Mouse (Mus musculus): ENCODE measurements around the gene Lrrc10b. TPM values are rescaled to one million over a fixed set of nuclear protein-coding genes. Genes with fewer than 3 reads are reported as not detected.
A peak's percentile ranks its signal among the peaks of the same experiment; 100 is the strongest.

The Lrrc10b gene
- polyA plus RNA-seq, 1 experiment from 2014 or later, result 0.19 TPM

- Histone ChIP-seq H3K9ac (ENCODE audit: low read depth, low read length) (no peak overlapping the region), H3K4me1 (ENCODE audit: control insufficient read depth, insufficient read depth, low read length) (peaks cover 4% of the 10 kb centered on the region; the same call in 1 of the 2 replicates), H3K4me3 (ENCODE audit: low read depth, low read length) (no peak overlapping the region), H3K27ac (ENCODE audit: low read depth, low read length) (no peak overlapping the region), H3K36me3 (ENCODE audit: control insufficient read depth, insufficient read depth, low read length) (no peaks in the 10 kb centered on the region), H3K9me3 (replicated peaks; ENCODE audit: control insufficient read depth, low read length) (no peaks in the 10 kb centered on the region), H3K4me2 (no peak overlapping the region), H3K27me3 (ENCODE audit: control insufficient read depth, insufficient read depth, low read length) (peaks cover 58% of the 10 kb centered on the region)
- ATAC-seq (replicated peaks; ENCODE audit: insufficient number of reproducible peaks, low FRiP score, low TSS enrichment), result no peak
- WGBS (ENCODE audit: insufficient replicate concordance), result 52% methylated on average over 4 of the region's 4 CpGs
Measured at GRCm38 (mm10) chr19:10479541-10479940, 22.3 kb upstream of the Lrrc10b start.

- no peak for ATAC-seq (replicated peaks; ENCODE audit: insufficient number of reproducible peaks, low FRiP score, low TSS enrichment)
- no peak overlapping the region for H3K4me3 ChIP-seq (ENCODE audit: low read depth, low read length)
- no peaks in the 10 kb centered on the region for H3K9me3 ChIP-seq (replicated peaks; ENCODE audit: control insufficient read depth, low read length)
- no peak overlapping the region for H3K27ac ChIP-seq (ENCODE audit: low read depth, low read length)
- H3K4me2 ChIP-seq, result no peak overlapping the region
- peaks cover 60% of the 10 kb centered on the region for H3K27me3 ChIP-seq (ENCODE audit: control insufficient read depth, insufficient read depth, low read length)
- 24% methylated on average over 6 of the region's 6 CpGs for WGBS (ENCODE audit: insufficient replicate concordance)
- no peak overlapping the region for H3K9ac ChIP-seq (ENCODE audit: low read depth, low read length)
- no peaks in the 10 kb centered on the region for H3K4me1 ChIP-seq (ENCODE audit: control insufficient read depth, insufficient read depth, low read length)
- no peaks in the 10 kb centered on the region for H3K36me3 ChIP-seq (ENCODE audit: control insufficient read depth, insufficient read depth, low read length)
Measured at GRCm38 (mm10) chr19:10473779-10474178, 16.5 kb upstream of the Lrrc10b start.

- Histone ChIP-seq H3K36me3 (ENCODE audit: control insufficient read depth, insufficient read depth, low read length) (no peaks in the 10 kb centered on the region), H3K27me3 (ENCODE audit: control insufficient read depth, insufficient read depth, low read length) (peaks cover 52% of the 10 kb centered on the region)
Measured at GRCm38 (mm10) chr19:10472958-10473357, 15.7 kb upstream of the Lrrc10b start.

GRCm38 (mm10) chr19:10469171-10469658 is 11.9 kb upstream of the Lrrc10b start:
- ATAC-seq (replicated peaks; ENCODE audit: insufficient number of reproducible peaks, low FRiP score, low TSS enrichment), result no peak
- 30% methylated on average over 8 of the region's 8 CpGs for WGBS (ENCODE audit: insufficient replicate concordance)
- no peaks in the 10 kb centered on the region for H3K4me1 ChIP-seq (ENCODE audit: control insufficient read depth, insufficient read depth, low read length)

More at GRCm38 (mm10) chr19:10472958-10473357, 15.7 kb upstream of the Lrrc10b start:
- Histone ChIP-seq H3K27ac (ENCODE audit: low read depth, low read length) (no peak overlapping the region), H3K4me1 (ENCODE audit: control insufficient read depth, insufficient read depth, low read length) (no peaks in the 10 kb centered on the region), H3K9ac (ENCODE audit: low read depth, low read length) (no peak overlapping the region), H3K9me3 (replicated peaks; ENCODE audit: control insufficient read depth, low read length) (no peaks in the 10 kb centered on the region), H3K4me3 (ENCODE audit: low read depth, low read length) (no peak overlapping the region), H3K4me2 (no peak overlapping the region)
- 61% methylated on average over 3 of the region's 3 CpGs for WGBS (ENCODE audit: insufficient replicate concordance)
- ATAC-seq (replicated peaks; ENCODE audit: insufficient number of reproducible peaks, low FRiP score, low TSS enrichment), result no peak

GRCm38 (mm10) chr19:10464427-10464826 is 7.2 kb upstream of the Lrrc10b start:
- Histone ChIP-seq H3K9ac (ENCODE audit: low read depth, low read length) (no peak overlapping the region), H3K9me3 (replicated peaks; ENCODE audit: control insufficient read depth, low read length) (no peaks in the 10 kb centered on the region), H3K4me2 (no peak overlapping the region), H3K27ac (ENCODE audit: low read depth, low read length) (no peak overlapping the region), H3K36me3 (ENCODE audit: control insufficient read depth, insufficient read depth, low read length) (no peaks in the 10 kb centered on the region), H3K27me3 (ENCODE audit: control insufficient read depth, insufficient read depth, low read length) (peaks cover 67% of the 10 kb centered on the region), H3K4me1 (ENCODE audit: control insufficient read depth, insufficient read depth, low read length) (no peaks in the 10 kb centered on the region), H3K4me3 (ENCODE audit: low read depth, low read length) (no peak overlapping the region)
- 24% methylated on average over 4 of the region's 4 CpGs for WGBS (ENCODE audit: insufficient replicate concordance)
- no peak for ATAC-seq (replicated peaks; ENCODE audit: insufficient number of reproducible peaks, low FRiP score, low TSS enrichment)

More at GRCm38 (mm10) chr19:10469171-10469658, 11.9 kb upstream of the Lrrc10b start:
- H3K27me3 ChIP-seq (ENCODE audit: control insufficient read depth, insufficient read depth, low read length), result peaks cover 38% of the 10 kb centered on the region
- no peak overlapping the region for H3K4me3 ChIP-seq (ENCODE audit: low read depth, low read length)
- no peak overlapping the region for H3K4me2 ChIP-seq
- H3K9ac ChIP-seq (ENCODE audit: low read depth, low read length), result no peak overlapping the region
- H3K9me3 ChIP-seq (replicated peaks; ENCODE audit: control insufficient read depth, low read length), result no peaks in the 10 kb centered on the region
- no peaks in the 10 kb centered on the region for H3K36me3 ChIP-seq (ENCODE audit: control insufficient read depth, insufficient read depth, low read length)
- no peak overlapping the region for H3K27ac ChIP-seq (ENCODE audit: low read depth, low read length)

- Histone ChIP-seq H3K9me3 (replicated peaks; ENCODE audit: control insufficient read depth, low read length) (no peaks in the 10 kb centered on the region), H3K4me2 (no peak overlapping the region), H3K4me1 (ENCODE audit: control insufficient read depth, insufficient read depth, low read length) (peaks cover 4% of the 10 kb centered on the region), H3K36me3 (ENCODE audit: control insufficient read depth, insufficient read depth, low read length) (no peaks in the 10 kb centered on the region), H3K9ac (ENCODE audit: low read depth, low read length) (no peak overlapping the region), H3K4me3 (ENCODE audit: low read depth, low read length) (no peak overlapping the region), H3K27ac (ENCODE audit: low read depth, low read length) (no peak overlapping the region), H3K27me3 (ENCODE audit: control insufficient read depth, insufficient read depth, low read length) (peaks cover 87% of the 10 kb centered on the region)
- no peak for ATAC-seq (replicated peaks; ENCODE audit: insufficient number of reproducible peaks, low FRiP score, low TSS enrichment)
- WGBS (ENCODE audit: insufficient replicate concordance), result 42% methylated on average over 7 of the region's 7 CpGs
Measured at GRCm38 (mm10) chr19:10461584-10461983, 4.3 kb upstream of the Lrrc10b start.

GRCm38 (mm10) chr19:10459907-10460306 is 2.6 kb upstream of the Lrrc10b start:
- no peak overlapping the region for H3K4me2 ChIP-seq
- H3K27ac ChIP-seq (ENCODE audit: low read depth, low read length), result no peak overlapping the region
- no peak overlapping the region for H3K9ac ChIP-seq (ENCODE audit: low read depth, low read length)
- H3K36me3 ChIP-seq (ENCODE audit: control insufficient read depth, insufficient read depth, low read length), result no peaks in the 10 kb centered on the region
- peaks cover 94% of the 10 kb centered on the region for H3K27me3 ChIP-seq (ENCODE audit: control insufficient read depth, insufficient read depth, low read length)
- WGBS (ENCODE audit: insufficient replicate concordance), result 36% methylated on average over 11 of the region's 11 CpGs
- no peaks in the 10 kb centered on the region for H3K9me3 ChIP-seq (replicated peaks; ENCODE audit: control insufficient read depth, low read length)
- no peak overlapping the region for H3K4me3 ChIP-seq (ENCODE audit: low read depth, low read length)
- peaks cover 4% of the 10 kb centered on the region for H3K4me1 ChIP-seq (ENCODE audit: control insufficient read depth, insufficient read depth, low read length)
- ATAC-seq (replicated peaks; ENCODE audit: insufficient number of reproducible peaks, low FRiP score, low TSS enrichment), result no peak

GRCm38 (mm10) chr19:10458096-10458495 is 823 bp upstream of the Lrrc10b start:
- 25% methylated on average over 8 of the region's 8 CpGs for WGBS (ENCODE audit: insufficient replicate concordance)
- H3K9me3 ChIP-seq (replicated peaks; ENCODE audit: control insufficient read depth, low read length), result no peaks in the 10 kb centered on the region
- no peak overlapping the region for H3K27ac ChIP-seq (ENCODE audit: low read depth, low read length)
- no peaks in the 10 kb centered on the region for H3K36me3 ChIP-seq (ENCODE audit: control insufficient read depth, insufficient read depth, low read length)
- no peak overlapping the region; the same call in 1 of the 2 replicates for H3K4me3 ChIP-seq (ENCODE audit: low read depth, low read length)
- H3K4me1 ChIP-seq (ENCODE audit: control insufficient read depth, insufficient read depth, low read length), result peaks cover 4% of the 10 kb centered on the region
- no peak for ATAC-seq (replicated peaks; ENCODE audit: insufficient number of reproducible peaks, low FRiP score, low TSS enrichment)
- H3K27me3 ChIP-seq (ENCODE audit: control insufficient read depth, insufficient read depth, low read length), result peaks cover 96% of the 10 kb centered on the region
- H3K9ac ChIP-seq (ENCODE audit: low read depth, low read length), result no peak overlapping the region
- peak overlapping the region; percentile 67 for H3K4me2 ChIP-seq

- WGBS (ENCODE audit: insufficient replicate concordance), result under 1% methylated on average over 32 of the region's 34 CpGs
- H3K9me3 ChIP-seq (replicated peaks; ENCODE audit: control insufficient read depth, low read length), result no peaks in the 10 kb centered on the region
- no peak overlapping the region for H3K9ac ChIP-seq (ENCODE audit: low read depth, low read length)
- peak overlapping the region; percentile 67 for H3K4me2 ChIP-seq
- H3K4me3 ChIP-seq (ENCODE audit: low read depth, low read length), result peak overlapping the region; percentile 44
- H3K36me3 ChIP-seq (ENCODE audit: control insufficient read depth, insufficient read depth, low read length), result no peaks in the 10 kb centered on the region
- no peak overlapping the region for H3K27ac ChIP-seq (ENCODE audit: low read depth, low read length)
- peaks cover 94% of the 10 kb centered on the region for H3K27me3 ChIP-seq (ENCODE audit: control insufficient read depth, insufficient read depth, low read length)
- ATAC-seq (replicated peaks; ENCODE audit: insufficient number of reproducible peaks, low FRiP score, low TSS enrichment), result peak; percentile 78
- H3K4me1 ChIP-seq (ENCODE audit: control insufficient read depth, insufficient read depth, low read length), result peaks cover 4% of the 10 kb centered on the region
Measured at GRCm38 (mm10) chr19:10457484-10457800, 169 bp upstream of the Lrrc10b start.
